Mouse (Mus musculus) small intestine, adult 2 months (tissue): Measurements from ENCODE around the gene Bcl9.

ENCODE experiments used
- CTCF ChIP-seq: fragments of 200-500 bp; IDR thresholded peaks from 2 replicates; pipeline ENCODE4 v1.5.1; 2012; ENCODE audit warnings: low read depth, mild to moderate bottlenecking, control low read depth, inconsistent platforms, low read length, moderate library complexity, mixed read lengths; ENCODE audit not compliant: insufficient replicate concordance, insufficient read length; ENCODE audit errors: extremely low read depth
- POLR2A ChIP-seq: fragments of 200-500 bp; IDR thresholded peaks from 2 replicates; pipeline ENCODE4 v1.6.1; 2012; ENCODE audit warnings: low read depth, mild to moderate bottlenecking, control low read depth, inconsistent platforms, low read length, moderate library complexity

- TF ChIP-seq CTCF (no peak), POLR2A (no peak)
Measured at GRCm38 (mm10) chr3:97300370-97300769, 2.7 kb upstream of the Bcl9 start.
